In the genomic region with DNA sequence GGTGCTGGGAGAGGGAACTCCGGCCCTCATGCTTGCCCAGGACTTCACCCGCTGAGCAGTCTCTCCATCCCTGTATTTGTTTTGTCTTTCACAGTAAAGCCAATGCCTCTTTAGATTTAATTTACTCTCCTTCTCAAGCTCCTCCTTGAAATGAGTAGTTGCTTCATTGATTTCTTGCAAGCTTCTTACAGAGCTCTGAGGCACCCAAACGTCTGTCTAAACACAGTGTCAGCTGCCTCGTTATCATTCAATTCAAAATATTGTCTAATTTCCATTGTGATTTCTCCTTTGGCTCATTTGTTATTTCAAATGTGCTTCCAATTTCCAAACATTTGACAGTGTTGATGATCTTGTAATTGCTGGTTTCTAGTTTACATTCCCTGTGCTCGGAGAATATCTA, we compare ENCODE assay signal across 33 mouse cellular contexts. TPM values are rescaled to one million over a fixed set of nuclear protein-coding genes. Genes with fewer than 3 reads are reported as not detected.
A peak's percentile ranks its signal among the peaks of the same experiment; 100 is the strongest.
DNase-seq lines count a peak whose midpoint lies in the region; ATAC-seq lines count a peak whose summit lies in the region.
"Had no signal": no experiment of that assay in that cellular context is flagged by ENCODE, and none has a peak within 500 bp of the region (broad histone marks: within the 10 kb centered on the region; RNA-seq: fewer than 3 reads in every experiment).

No protein-coding gene starts in this region.

- ATAC-seq in forebrain, embryonic 14.5 days = no peak
- ATAC-seq in forebrain, embryonic 12.5 days (ENCODE audit: low FRiP score) = no peak
- no peak for ATAC-seq in hindbrain, embryonic 13.5 days (ENCODE audit: low FRiP score)
- ATAC-seq in hindbrain, embryonic 16.5 days = no peak
- no peak for ATAC-seq in neural tube, embryonic 14.5 days (ENCODE audit: low read depth)
- ATAC-seq in neural tube, embryonic 15.5 days (ENCODE audit: low FRiP score) = no peak
- ATAC-seq: intestine, embryonic 15.5 days; Patski had no signal

- WGBS in forebrain, embryonic 14.5 days = 29% methylated on average over 5 of the region's 5 CpGs
- 55% methylated on average over 5 of the region's 5 CpGs for WGBS in forebrain, embryonic 12.5 days
- WGBS in hindbrain, embryonic 13.5 days = 73% methylated on average over 5 of the region's 5 CpGs
- WGBS in hindbrain, embryonic 16.5 days = 63% methylated on average over 5 of the region's 5 CpGs
- WGBS in neural tube, embryonic 14.5 days = 71% methylated on average over 5 of the region's 5 CpGs
- WGBS in neural tube, embryonic 15.5 days = 65% methylated on average over 5 of the region's 5 CpGs

- intact Hi-C loops in left cerebral cortex, postnatal 10 days (cut with DNase I) = no loop called here

- H3K9ac ChIP-seq in forebrain, embryonic 14.5 days (ENCODE audit: low read length) = no peak overlapping the region
- no peak overlapping the region for H3K9ac ChIP-seq in forebrain, embryonic 12.5 days
- no peak overlapping the region for H3K9ac ChIP-seq in hindbrain, embryonic 13.5 days
- H3K9ac ChIP-seq in hindbrain, embryonic 16.5 days (ENCODE audit: low read depth, low read length) = no peak overlapping the region
- H3K9ac ChIP-seq in neural tube, embryonic 14.5 days (replicated peaks; ENCODE audit: low read depth, low read length) = no peak overlapping the region
- no peak overlapping the region for H3K9ac ChIP-seq in neural tube, embryonic 15.5 days (replicated peaks)
- H3K9ac ChIP-seq: embryonic facial prominence, embryonic 12.5 days; embryonic facial prominence, embryonic 15.5 days; heart, embryonic 15.5 days; intestine, embryonic 15.5 days had no signal

- no peaks in the 10 kb centered on the region for H3K9me3 ChIP-seq in forebrain, embryonic 14.5 days (replicated peaks; ENCODE audit: control insufficient read depth, low read length)
- H3K9me3 ChIP-seq in forebrain, embryonic 12.5 days = no peaks in the 10 kb centered on the region
- H3K9me3 ChIP-seq in hindbrain, embryonic 13.5 days = no peaks in the 10 kb centered on the region
- no peaks in the 10 kb centered on the region for H3K9me3 ChIP-seq in hindbrain, embryonic 16.5 days (ENCODE audit: control insufficient read depth, low read length)
- H3K9me3 ChIP-seq in neural tube, embryonic 14.5 days (ENCODE audit: control insufficient read depth, low read length) = no peaks in the 10 kb centered on the region
- no peaks in the 10 kb centered on the region for H3K9me3 ChIP-seq in neural tube, embryonic 15.5 days (replicated peaks)
- H3K9me3 ChIP-seq: embryonic facial prominence, embryonic 12.5 days; embryonic facial prominence, embryonic 15.5 days; G1E; heart, embryonic 15.5 days; hindbrain, embryonic 10.5 days; intestine, embryonic 15.5 days had no signal

- peaks cover 8% of the 10 kb centered on the region; the same call in 1 of the 2 replicates for H3K36me3 ChIP-seq in forebrain, embryonic 14.5 days (ENCODE audit: control insufficient read depth, insufficient read depth, low read length)
- H3K36me3 ChIP-seq in forebrain, embryonic 12.5 days (replicated peaks) = peaks cover 10% of the 10 kb centered on the region; the same call in 1 of the 2 replicates
- peaks cover 6% of the 10 kb centered on the region for H3K36me3 ChIP-seq in hindbrain, embryonic 13.5 days
- no peaks in the 10 kb centered on the region for H3K36me3 ChIP-seq in hindbrain, embryonic 16.5 days (ENCODE audit: control insufficient read depth, insufficient read depth, low read length)
- H3K36me3 ChIP-seq in neural tube, embryonic 14.5 days (ENCODE audit: control insufficient read depth, insufficient read depth, low read length) = peaks cover 3% of the 10 kb centered on the region; the same call in 1 of the 2 replicates
- no peaks in the 10 kb centered on the region for H3K36me3 ChIP-seq in neural tube, embryonic 15.5 days

- H3K27ac ChIP-seq in forebrain, embryonic 14.5 days (ENCODE audit: low read depth, low read length) = no peak overlapping the region
- H3K27ac ChIP-seq in forebrain, embryonic 12.5 days = no peak overlapping the region
- peak overlapping the region; percentile 52 for H3K27ac ChIP-seq in hindbrain, embryonic 13.5 days
- H3K27ac ChIP-seq in hindbrain, embryonic 16.5 days (ENCODE audit: low read depth, low read length) = no peak overlapping the region
- H3K27ac ChIP-seq in neural tube, embryonic 14.5 days (ENCODE audit: low read depth, low read length) = peak overlapping the region; percentile 60; the same call in 1 of the 2 replicates
- H3K27ac ChIP-seq in neural tube, embryonic 15.5 days (replicated peaks) = peak overlapping the region; percentile 51; the same call in 1 of the 2 replicates
- H3K27ac ChIP-seq: embryonic facial prominence, embryonic 12.5 days; embryonic facial prominence, embryonic 15.5 days; heart, embryonic 15.5 days; hindbrain, embryonic 10.5 days; intestine, embryonic 15.5 days had no signal

- H3K4me2 ChIP-seq in forebrain, embryonic 14.5 days (ENCODE audit: low read length) = no peak overlapping the region
- H3K4me2 ChIP-seq in forebrain, embryonic 12.5 days = no peak overlapping the region
- H3K4me2 ChIP-seq in hindbrain, embryonic 13.5 days = no peak overlapping the region
- no peak overlapping the region for H3K4me2 ChIP-seq in hindbrain, embryonic 16.5 days (ENCODE audit: low read length)
- no peak overlapping the region for H3K4me2 ChIP-seq in neural tube, embryonic 14.5 days (ENCODE audit: low read depth, low read length)
- no peak overlapping the region for H3K4me2 ChIP-seq in neural tube, embryonic 15.5 days
- H3K4me2 ChIP-seq: embryonic facial prominence, embryonic 12.5 days; embryonic facial prominence, embryonic 15.5 days; heart, embryonic 11.5 days; heart, embryonic 15.5 days; intestine, embryonic 15.5 days had no signal

- no peak overlapping the region for H3K4me3 ChIP-seq in forebrain, embryonic 14.5 days (ENCODE audit: low read depth, low read length)
- no peak overlapping the region for H3K4me3 ChIP-seq in forebrain, embryonic 12.5 days (replicated peaks)
- no peak overlapping the region for H3K4me3 ChIP-seq in hindbrain, embryonic 13.5 days
- H3K4me3 ChIP-seq in hindbrain, embryonic 16.5 days (ENCODE audit: low read length) = no peak overlapping the region
- no peak overlapping the region for H3K4me3 ChIP-seq in neural tube, embryonic 14.5 days (ENCODE audit: low read depth, low read length)
- no peak overlapping the region for H3K4me3 ChIP-seq in neural tube, embryonic 15.5 days (replicated peaks)
- H3K4me3 ChIP-seq: embryonic facial prominence, embryonic 12.5 days; embryonic facial prominence, embryonic 15.5 days; heart, embryonic 15.5 days; hindbrain, embryonic 10.5 days; intestine, embryonic 15.5 days had no signal

- DNase-seq in forebrain, embryonic 14.5 days (ENCODE audit: low spot score) = peak; percentile 20
- no peak for DNase-seq in neural tube, embryonic 10.5 days (ENCODE audit: extremely low spot score, low spot score)
- no peak for DNase-seq in left cerebral cortex, postnatal 10 days (ENCODE audit: extremely low spot score in 1 of 2, low spot score in 2 of 2)
- DNase-seq: adrenal gland, postnatal 10 days; adrenal gland, postnatal 36 days; B cell, adult 2 months; cerebellum, adult 11 months; cerebellum, adult 2 months; cerebellum, adult 9-11 months; cerebellum, postnatal 25 days; gastrocnemius, postnatal 10 days; gastrocnemius, postnatal 36 days; heart, postnatal 10 days; heart, postnatal 36 days; kidney, adult 11 months; kidney, adult 8-10 months had no signal

- no peaks in the 10 kb centered on the region for H3K4me1 ChIP-seq in forebrain, embryonic 14.5 days (ENCODE audit: control insufficient read depth, insufficient read depth, low read length)
- peaks cover 3% of the 10 kb centered on the region; the same call in 1 of the 2 replicates for H3K4me1 ChIP-seq in forebrain, embryonic 12.5 days
- peaks cover 14% of the 10 kb centered on the region; the same call in 1 of the 2 replicates for H3K4me1 ChIP-seq in hindbrain, embryonic 13.5 days (replicated peaks)
- H3K4me1 ChIP-seq in hindbrain, embryonic 16.5 days (ENCODE audit: control insufficient read depth, insufficient read depth, low read depth, low read length) = no peaks in the 10 kb centered on the region
- H3K4me1 ChIP-seq in neural tube, embryonic 14.5 days (ENCODE audit: control insufficient read depth, insufficient read depth, low read length) = peaks cover 4% of the 10 kb centered on the region; the same call in 1 of the 2 replicates
- peaks cover 17% of the 10 kb centered on the region for H3K4me1 ChIP-seq in neural tube, embryonic 15.5 days
- H3K4me1 ChIP-seq: embryonic facial prominence, embryonic 12.5 days; embryonic facial prominence, embryonic 15.5 days; intestine, embryonic 15.5 days had no signal

- no peaks in the 10 kb centered on the region for H3K27me3 ChIP-seq in forebrain, embryonic 14.5 days (replicated peaks; ENCODE audit: control insufficient read depth, insufficient read depth, low read length)
- no peaks in the 10 kb centered on the region for H3K27me3 ChIP-seq in forebrain, embryonic 12.5 days
- H3K27me3 ChIP-seq in hindbrain, embryonic 13.5 days = no peaks in the 10 kb centered on the region
- H3K27me3 ChIP-seq in hindbrain, embryonic 16.5 days (replicated peaks; ENCODE audit: control insufficient read depth, insufficient read depth, low read length) = no peaks in the 10 kb centered on the region
- no peaks in the 10 kb centered on the region for H3K27me3 ChIP-seq in neural tube, embryonic 14.5 days (ENCODE audit: control insufficient read depth, insufficient read depth, low read length)
- H3K27me3 ChIP-seq in neural tube, embryonic 15.5 days (replicated peaks) = no peaks in the 10 kb centered on the region
- H3K27me3 ChIP-seq: CH12.LX; embryonic facial prominence, embryonic 12.5 days; embryonic facial prominence, embryonic 15.5 days; heart, embryonic 15.5 days; intestine, embryonic 15.5 days; Patski had no signal

RNA-seq across cellular contexts. Expression of gene Rabl3, which starts 6.6 kb away (rescaled TPM):
- polyA plus RNA-seq in forebrain, embryonic 14.5 days (2014; fragmentation: Nextera tagmentation; extraction: Ambion mirVana) = 22.6 and 22.8 TPM in 2 replicates
- polyA plus RNA-seq in forebrain, embryonic 12.5 days (2016; fragmentation: Nextera tagmentation; extraction: Ambion mirVana) = 34.5 and 35.1 TPM in 2 replicates
- polyA plus RNA-seq in hindbrain, embryonic 13.5 days (2015; fragmentation: Nextera tagmentation; extraction: Ambion mirVana) = 20.5 and 22.9 TPM in 2 replicates
- polyA plus RNA-seq in hindbrain, embryonic 16.5 days (2015; fragmentation: Nextera tagmentation; extraction: Ambion mirVana) = 17.3 and 17.5 TPM in 2 replicates
- 16.3 and 21.5 TPM in 2 replicates for polyA plus RNA-seq in neural tube, embryonic 14.5 days (2014; fragmentation: Nextera tagmentation; extraction: Ambion mirVana)
- 16.3 and 16.5 TPM in 2 replicates for polyA plus RNA-seq in neural tube, embryonic 15.5 days (2015; fragmentation: Nextera tagmentation; extraction: Ambion mirVana)
- total RNA-seq in left cerebral cortex, postnatal 10 days (2021) = 1 to 10 TPM; 8.8 to 9.4 TPM

RNA-seq across cellular contexts. Expression of gene Gtf2e1, which starts 6.7 kb away (rescaled TPM):
- 42.3 and 43.9 TPM in 2 replicates for polyA plus RNA-seq in forebrain, embryonic 14.5 days (2014; fragmentation: Nextera tagmentation; extraction: Ambion mirVana)
- polyA plus RNA-seq in forebrain, embryonic 12.5 days (2016; fragmentation: Nextera tagmentation; extraction: Ambion mirVana) = 49.3 and 52.6 TPM in 2 replicates
- polyA plus RNA-seq in hindbrain, embryonic 13.5 days (2015; fragmentation: Nextera tagmentation; extraction: Ambion mirVana) = 33.6 and 33.7 TPM in 2 replicates
- polyA plus RNA-seq in hindbrain, embryonic 16.5 days (2015; fragmentation: Nextera tagmentation; extraction: Ambion mirVana) = 28.4 and 31.7 TPM in 2 replicates
- 23.5 and 30.1 TPM in 2 replicates for polyA plus RNA-seq in neural tube, embryonic 14.5 days (2014; fragmentation: Nextera tagmentation; extraction: Ambion mirVana)
- polyA plus RNA-seq in neural tube, embryonic 15.5 days (2015; fragmentation: Nextera tagmentation; extraction: Ambion mirVana) = 21.8 and 25.0 TPM in 2 replicates
- 10 to 100 TPM; 18.3 to 19.6 TPM for total RNA-seq in left cerebral cortex, postnatal 10 days (2021)

RNA-seq across cellular contexts. Expression of gene Hgd, which starts 33.6 kb away (rescaled TPM):
- polyA plus RNA-seq in forebrain, embryonic 14.5 days (2014; fragmentation: Nextera tagmentation; extraction: Ambion mirVana) = not detected in 2 replicates
- polyA plus RNA-seq in forebrain, embryonic 12.5 days (2016; fragmentation: Nextera tagmentation; extraction: Ambion mirVana) = 0.23 and 0.45 TPM in 2 replicates
- 0.22 TPM in 1 of 2 replicates, not detected in the other for polyA plus RNA-seq in hindbrain, embryonic 13.5 days (2015; fragmentation: Nextera tagmentation; extraction: Ambion mirVana)
- 0.26 TPM in 1 of 2 replicates, not detected in the other for polyA plus RNA-seq in hindbrain, embryonic 16.5 days (2015; fragmentation: Nextera tagmentation; extraction: Ambion mirVana)
- not detected in 2 replicates for polyA plus RNA-seq in neural tube, embryonic 14.5 days (2014; fragmentation: Nextera tagmentation; extraction: Ambion mirVana)
- 0.23 TPM in 2 replicates for polyA plus RNA-seq in neural tube, embryonic 15.5 days (2015; fragmentation: Nextera tagmentation; extraction: Ambion mirVana)
- not detected for total RNA-seq in left cerebral cortex, postnatal 10 days (2021)
- total RNA-seq: CH12.LX; common myeloid progenitor, adult 5-6 weeks; G1E; gastrocnemius, postnatal 36 days; granulocyte monocyte progenitor cell, adult 5-6 weeks; heart, adult 8-10 months had no signal
- polyA plus RNA-seq: embryonic facial prominence, embryonic 15.5 days; G1E; hindbrain, embryonic 10.5 days had no signal

Comparison
In these comparisons a context has a peak if more than half of its experiments do, and no peak if none do; other contexts are left out.
1. H3K27ac ChIP-seq: peak in hindbrain, embryonic 13.5 days (single experiment), neural tube, embryonic 14.5 days (single experiment) and neural tube, embryonic 15.5 days (single experiment); none in forebrain, embryonic 14.5 days (single experiment), forebrain, embryonic 12.5 days (single experiment) and hindbrain, embryonic 16.5 days (single experiment).